Mouse (Mus musculus) megakaryocyte-erythroid progenitor cell, adult 5 weeks (primary cell): Measurements from ENCODE around the gene Chmp4b. TPM values are rescaled to one million over a fixed set of nuclear protein-coding genes. Genes with fewer than 3 reads are reported as not detected.

Experiments
- polyA plus RNA-seq: library from polyadenylated mRNA; stranded (reverse); fragments of >175 nt; gene quantifications from 2 replicates; pipeline ENCODE4 v1.2.3, GENCODE M21; 2012

Chmp4b gene
- 145 and 166 TPM in 2 replicates for polyA plus RNA-seq

GRCm38 (mm10) chr2:154651363-154651762, at the start of gene Chmp4b:
Gene Chmp4b, plus strand, starts transcription at chr2:154651705.

DNA sequence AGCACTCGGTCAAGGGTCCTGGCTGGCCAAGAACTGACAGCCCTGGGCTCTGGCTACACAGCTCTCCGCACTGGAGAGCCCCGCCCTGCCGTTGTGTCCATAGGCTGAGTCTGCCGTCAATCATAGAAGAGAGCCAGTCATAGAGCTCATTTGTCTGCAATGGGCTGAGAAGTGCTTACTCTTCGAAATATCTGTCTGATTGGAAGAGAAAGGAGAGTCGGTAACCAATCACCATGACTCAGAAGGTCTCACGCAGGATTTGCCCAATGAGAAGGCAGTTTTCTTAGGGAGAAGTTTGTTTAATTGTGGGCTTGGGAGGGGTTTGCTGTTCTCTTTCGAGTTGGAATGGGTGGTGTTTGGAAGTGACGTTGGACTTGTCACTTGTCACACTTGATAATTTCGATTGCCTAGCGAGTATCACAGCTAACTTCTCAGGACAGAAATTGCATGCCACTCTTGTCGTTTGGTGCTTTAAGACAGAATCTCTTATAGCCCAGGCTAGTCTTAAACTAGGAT, 47.8 kb upstream of the Chmp4b start, which contains the start of gene Pxmp4:
TSS of gene Pxmp4 (minus strand) at position 71 of the 516 bp plus-strand sequence.

DNA sequence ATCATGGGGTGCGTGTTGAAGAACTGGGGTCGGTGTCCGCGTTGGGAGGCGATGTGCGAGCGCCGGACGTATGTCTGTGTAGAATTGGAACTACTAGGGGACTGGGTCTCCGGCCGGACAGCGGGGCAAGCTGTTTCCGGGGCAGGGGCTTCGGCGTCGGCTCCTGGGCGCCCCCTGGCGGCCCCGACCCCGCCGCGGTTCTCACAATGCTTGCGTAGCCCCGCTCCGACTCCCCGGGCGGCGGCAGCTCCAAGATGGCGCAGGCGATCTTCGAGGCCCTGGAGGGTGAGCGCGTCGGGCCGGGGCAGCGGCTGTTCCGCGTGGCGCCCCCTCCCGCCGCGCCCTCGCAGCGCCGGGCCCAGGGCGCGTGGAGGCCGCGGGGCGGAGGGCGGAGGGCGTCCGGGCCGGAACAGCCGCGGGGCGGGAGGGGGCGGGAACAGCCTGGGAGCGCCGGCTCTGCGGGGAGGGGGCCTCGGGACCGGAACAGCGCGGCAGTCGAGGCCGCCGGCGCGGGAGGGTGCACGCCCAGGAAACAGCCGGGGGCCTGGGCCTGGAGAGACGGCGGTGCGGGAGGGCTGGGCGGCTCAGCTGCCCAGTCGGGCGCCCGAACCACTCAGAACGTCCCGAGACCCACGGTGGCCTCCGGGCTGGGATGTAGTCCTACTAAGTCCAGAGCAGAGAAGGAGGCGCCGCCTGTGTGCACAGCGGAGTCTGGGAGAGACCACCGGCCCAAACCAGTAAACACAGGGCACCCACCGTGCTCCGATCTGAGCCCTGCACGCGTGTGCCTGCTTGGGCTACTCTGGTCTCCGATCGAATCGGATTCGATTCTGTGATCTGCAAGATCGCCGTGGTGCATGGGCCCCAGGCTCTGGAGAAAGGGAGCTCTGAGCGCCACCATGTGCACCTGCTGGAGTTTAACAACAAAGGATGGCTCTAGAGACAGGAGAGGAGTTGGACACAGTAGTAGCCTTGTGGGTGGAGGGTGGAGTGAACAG, 38.1 kb upstream of the Chmp4b start, which contains the start of the genes Zfp341 and 4930519P11Rik:
TSS of gene Zfp341 (plus strand) at position 180 of the 998 bp plus-strand sequence.
TSS of gene 4930519P11Rik (minus strand) at position 320 of the 998 bp plus-strand sequence.

Other genes with a start within 250 kb of the Chmp4b start
- 0.61 and 0.64 TPM in 2 replicates for gene Snta1, start 243.6 kb upstream of the Chmp4b start, polyA plus RNA-seq
- gene Cbfa2t2, start 215.2 kb upstream of the Chmp4b start, polyA plus RNA-seq = 6.4 and 9.7 TPM in 2 replicates
- gene 1700003F12Rik, start 104.6 kb upstream of the Chmp4b start, polyA plus RNA-seq = 0.14 and 1.5 TPM in 2 replicates
- 0.05 and 0.34 TPM in 2 replicates for gene Actl10, start 99.9 kb upstream of the Chmp4b start, polyA plus RNA-seq
- gene Necab3, start 92.8 kb upstream of the Chmp4b start, polyA plus RNA-seq = 1.4 and 2.2 TPM in 2 replicates
- gene E2f1, start 81.8 kb upstream of the Chmp4b start, polyA plus RNA-seq = 86.2 and 96.3 TPM in 2 replicates
- gene Pxmp4, start 48.0 kb upstream of the Chmp4b start, polyA plus RNA-seq = 3.8 and 4.1 TPM in 2 replicates
- 7.1 and 8.1 TPM in 2 replicates for gene Zfp341, start 38.4 kb upstream of the Chmp4b start, polyA plus RNA-seq
- 1.7 and 2.9 TPM in 2 replicates for gene 4930519P11Rik, start 38.3 kb upstream of the Chmp4b start, polyA plus RNA-seq
- gene Gm14214, start 118.3 kb downstream of the Chmp4b start, polyA plus RNA-seq = not detected in 2 replicates
- gene Raly, start 139.4 kb downstream of the Chmp4b start, polyA plus RNA-seq = 593 and 729 TPM in 2 replicates
- 2.1 TPM in 2 replicates for gene a, start 139.7 kb downstream of the Chmp4b start, polyA plus RNA-seq
- 14.7 and 19.3 TPM in 2 replicates for gene Eif2s2, start 241.2 kb downstream of the Chmp4b start, polyA plus RNA-seq